Mouse (Mus musculus) forebrain, embryonic 14.5 days (tissue): ENCODE measurements around the gene Mgat4e. TPM values are rescaled to one million over a fixed set of nuclear protein-coding genes. Genes with fewer than 3 reads are reported as not detected.

Experiments used
- ATAC-seq: fragments of 200-750 bp; cut with Nextera tagmentation; 2 replicates; pipeline ENCODE4 v1.8.0; 2017; ENCODE audit warnings: mild to moderate bottlenecking, moderate library complexity
- DNase-seq: peaks from one replicate; pipeline ENCODE4 v3.0.0-alpha.2; 2015; ENCODE audit warnings: low spot score
- H3K27ac ChIP-seq: fragments of 300-500 bp; sonication (generic); 2 replicates; pipeline ENCODE4 v1.5.1; 2014; ENCODE audit warnings: low read depth, mild to moderate bottlenecking, control low read depth, low read length, moderate library complexity
- H3K27me3 ChIP-seq: fragments of 300-500 bp; sonication (generic); replicated peaks from 2 replicates; pipeline ENCODE4 v1.6.1; 2014; ENCODE audit warnings: low read length, control low read depth, mixed read lengths; ENCODE audit not compliant: control insufficient read depth, insufficient read depth
- H3K36me3 ChIP-seq: fragments of 300-500 bp; sonication (generic); 2 replicates; pipeline ENCODE4 v1.6.1; 2014; ENCODE audit warnings: low read length, control low read depth; ENCODE audit not compliant: control insufficient read depth, insufficient read depth
- H3K4me1 ChIP-seq: fragments of 300-500 bp; sonication (generic); 2 replicates; pipeline ENCODE4 v1.6.1; 2014; ENCODE audit warnings: antibody characterized with exemption, low read length, control low read depth; ENCODE audit not compliant: control insufficient read depth, insufficient read depth
- H3K4me2 ChIP-seq: fragments of 300-500 bp; sonication (generic); 2 replicates; pipeline ENCODE4 v1.6.1; 2014; ENCODE audit warnings: mild to moderate bottlenecking, control low read depth, low read length
- H3K4me3 ChIP-seq: fragments of 300-500 bp; sonication (generic); 2 replicates; pipeline ENCODE4 v1.5.1; 2014; ENCODE audit warnings: low read depth, low read length, control low read depth
- H3K9ac ChIP-seq: fragments of 300-500 bp; sonication (generic); 2 replicates; pipeline ENCODE4 v1.6.1; 2014; ENCODE audit warnings: mild to moderate bottlenecking, low read length, control low read depth, moderate library complexity
- H3K9me3 ChIP-seq: fragments of 300-500 bp; sonication (generic); replicated peaks from 2 replicates; pipeline ENCODE4 v1.6.1; 2016; ENCODE audit warnings: low read length, control low read depth, mixed read lengths; ENCODE audit not compliant: control insufficient read depth
- WGBS: fragments of 180-500 bp; shearing (Covaris S2); extraction: QIAGEN DNeasy Blood & Tissue Kit; methylation state at CpG from one replicate; pipeline ENCODE4 v1.1.7; 2014; 5-methylcytosine and 5-hydroxymethylcytosine counted together
- polyA plus RNA-seq: library from polyadenylated mRNA; unstranded; fragments of >200 nt; fragmentation: Nextera tagmentation; extraction: Ambion mirVana; gene quantifications from 2 replicates; pipeline ENCODE4 v1.2.1, GENCODE M21; 2014

Mgat4e gene
- polyA plus RNA-seq, 1 experiment from 2014 or later: not detected

GRCm38 (mm10) chr1:134573300-134573931 is 23.9 kb upstream of the Mgat4e start:
- no peaks in the 10 kb centered on the region for H3K27me3 ChIP-seq
- no peak for ATAC-seq
- H3K4me1 ChIP-seq: no peaks in the 10 kb centered on the region
- H3K36me3 ChIP-seq: no peaks in the 10 kb centered on the region
- no peak overlapping the region for H3K4me2 ChIP-seq
- 80% methylated on average over 1 of the region's 1 CpGs for WGBS
- H3K9ac ChIP-seq: no peak overlapping the region
- H3K4me3 ChIP-seq: no peak overlapping the region
- H3K9me3 ChIP-seq: no peaks in the 10 kb centered on the region
- H3K27ac ChIP-seq: no peak overlapping the region
- no peak for DNase-seq

GRCm38 (mm10) chr1:134570631-134571030 is 21.1 kb upstream of the Mgat4e start:
- Histone ChIP-seq H3K27ac (no peak overlapping the region), H3K27me3 (no peaks in the 10 kb centered on the region), H3K4me3 (no peak overlapping the region), H3K36me3 (no peaks in the 10 kb centered on the region), H3K4me1 (no peaks in the 10 kb centered on the region; the same call in 1 of the 2 replicates), H3K4me2 (no peak overlapping the region), H3K9me3 (no peaks in the 10 kb centered on the region), H3K9ac (no peak overlapping the region)
- 70% methylated on average over 3 of the region's 3 CpGs for WGBS
- no peak for DNase-seq
- ATAC-seq: no peak

- Histone ChIP-seq H3K9me3 (no peaks in the 10 kb centered on the region), H3K4me3 (no peak overlapping the region), H3K9ac (no peak overlapping the region), H3K4me2 (no peak overlapping the region), H3K4me1 (no peaks in the 10 kb centered on the region; the same call in 1 of the 2 replicates), H3K27me3 (no peaks in the 10 kb centered on the region), H3K36me3 (no peaks in the 10 kb centered on the region), H3K27ac (no peak overlapping the region)
- 96% methylated on average over 9 of the region's 9 CpGs for WGBS
- DNase-seq (no peak), ATAC-seq (no peak)
These were observed 20.7 kb upstream of the Mgat4e start for GRCm38 (mm10) chr1:134570171-134570570.

- ATAC-seq: no peak
- H3K4me3 ChIP-seq: no peak overlapping the region
- H3K4me1 ChIP-seq: peaks cover 4% of the 10 kb centered on the region
- no peaks in the 10 kb centered on the region for H3K27me3 ChIP-seq
- WGBS: 39% methylated on average over 1 of the region's 1 CpGs
- no peaks in the 10 kb centered on the region for H3K9me3 ChIP-seq
- no peak for DNase-seq
- H3K27ac ChIP-seq: no peak overlapping the region
- no peak overlapping the region for H3K4me2 ChIP-seq
- H3K9ac ChIP-seq: no peak overlapping the region
- no peaks in the 10 kb centered on the region for H3K36me3 ChIP-seq
These were observed 18.0 kb upstream of the Mgat4e start for GRCm38 (mm10) chr1:134567511-134567910.

- H3K27ac ChIP-seq: no peak overlapping the region
- H3K27me3 ChIP-seq: no peaks in the 10 kb centered on the region
- WGBS: 81% methylated on average over 3 of the region's 3 CpGs
- ATAC-seq: no peak
- H3K9me3 ChIP-seq: no peaks in the 10 kb centered on the region
- no peak overlapping the region for H3K4me2 ChIP-seq
- DNase-seq: no peak
- peaks cover 12% of the 10 kb centered on the region for H3K4me1 ChIP-seq
- no peaks in the 10 kb centered on the region for H3K36me3 ChIP-seq
- H3K4me3 ChIP-seq: no peak overlapping the region
- H3K9ac ChIP-seq: no peak overlapping the region
These were observed 14.2 kb upstream of the Mgat4e start for GRCm38 (mm10) chr1:134563726-134564125.

GRCm38 (mm10) chr1:134562457-134562856 is 13.0 kb upstream of the Mgat4e start:
- Histone ChIP-seq H3K4me3 (peak overlapping the region; percentile 100), H3K4me2 (peak overlapping the region; percentile 65), H3K27ac (no peak overlapping the region), H3K27me3 (no peaks in the 10 kb centered on the region), H3K36me3 (no peaks in the 10 kb centered on the region), H3K4me1 (peaks cover 12% of the 10 kb centered on the region), H3K9ac (peak overlapping the region; percentile 99), H3K9me3 (no peaks in the 10 kb centered on the region)
- ATAC-seq (no peak), DNase-seq (no peak)

GRCm38 (mm10) chr1:134561770-134562143 is 12.3 kb upstream of the Mgat4e start:
- H3K4me2 ChIP-seq: peak overlapping the region; percentile 65
- peak overlapping the region; percentile 100 for H3K4me3 ChIP-seq
- ATAC-seq (no peak), DNase-seq (no peak)
- H3K27ac ChIP-seq: peak overlapping the region; percentile 94; the same call in 1 of the 2 replicates
- H3K36me3 ChIP-seq: no peaks in the 10 kb centered on the region
- no peaks in the 10 kb centered on the region for H3K27me3 ChIP-seq
- H3K9me3 ChIP-seq: no peaks in the 10 kb centered on the region
- peaks cover 12% of the 10 kb centered on the region for H3K4me1 ChIP-seq
- 7% methylated on average over 7 of the region's 7 CpGs for WGBS
- H3K9ac ChIP-seq: peak overlapping the region; percentile 99

- Histone ChIP-seq H3K9ac (peak overlapping the region; percentile 99), H3K9me3 (no peaks in the 10 kb centered on the region), H3K4me2 (peak overlapping the region; percentile 65), H3K4me3 (peak overlapping the region; percentile 100), H3K27me3 (no peaks in the 10 kb centered on the region), H3K27ac (peak overlapping the region; percentile 94), H3K36me3 (no peaks in the 10 kb centered on the region), H3K4me1 (peaks cover 12% of the 10 kb centered on the region)
- peak; percentile 63 for DNase-seq
- ATAC-seq: peak; percentile 16
- under 1% methylated on average over 28 of the region's 76 CpGs for WGBS
These were observed 11.6 kb upstream of the Mgat4e start for GRCm38 (mm10) chr1:134560801-134561769.

- ATAC-seq (peak; percentile 8), DNase-seq (no peak)
- under 1% methylated on average over 40 of the region's 50 CpGs for WGBS
- peak overlapping the region; percentile 100 for H3K4me3 ChIP-seq
- peak overlapping the region; percentile 99 for H3K9ac ChIP-seq
- peak overlapping the region; percentile 65 for H3K4me2 ChIP-seq
- H3K9me3 ChIP-seq: no peaks in the 10 kb centered on the region
- no peaks in the 10 kb centered on the region for H3K27me3 ChIP-seq
- H3K36me3 ChIP-seq: no peaks in the 10 kb centered on the region
- peaks cover 15% of the 10 kb centered on the region for H3K4me1 ChIP-seq
- peak overlapping the region; percentile 94 for H3K27ac ChIP-seq
These were observed 10.9 kb upstream of the Mgat4e start for GRCm38 (mm10) chr1:134560396-134560795.
